Comparison of ENCODE assay signal across 32 mouse cellular contexts in genomic region chr19:12485223-12485622, GRCm38 (mm10). TPM values are rescaled to one million over a fixed set of nuclear protein-coding genes. Genes with fewer than 3 reads are reported as not detected.
A peak's percentile ranks its signal among the peaks of the same experiment; 100 is the strongest.
DNase-seq lines count a peak whose midpoint lies in the region; ATAC-seq and TF ChIP-seq lines count a peak whose summit lies in the region.
"Had no signal": no experiment of that assay in that cellular context is flagged by ENCODE, and none has a peak within 500 bp of the region (broad histone marks: within the 10 kb centered on the region; RNA-seq: fewer than 3 reads in every experiment).

No protein-coding gene starts in this region.

- H3K9ac ChIP-seq in hindbrain, embryonic 14.5 days, result no peak overlapping the region
- H3K9ac ChIP-seq in lung, postnatal 0 days (replicated peaks; ENCODE audit: low read depth), result no peak overlapping the region
- H3K9ac ChIP-seq in hindbrain, postnatal 0 days (replicated peaks; ENCODE audit: low read length), result no peak overlapping the region
- H3K9ac ChIP-seq in forebrain, embryonic 14.5 days (ENCODE audit: low read length), result no peak overlapping the region
- H3K9ac ChIP-seq: forebrain, embryonic 15.5 days; heart, embryonic 15.5 days; limb, embryonic 12.5 days; liver, embryonic 13.5 days; lung, embryonic 15.5 days had no signal

- TF ChIP-seq POLR2A in lung, adult 2 months (IDR thresholded peaks at IDR 0.05; ENCODE audit: borderline replicate concordance, extremely low read depth, low read depth, low read length), result no peak

- ATAC-seq in hindbrain, embryonic 14.5 days (ENCODE audit: low FRiP score), result no peak
- ATAC-seq in lung, postnatal 0 days, result no peak
- ATAC-seq in hindbrain, postnatal 0 days, result no peak
- ATAC-seq in forebrain, embryonic 14.5 days, result no peak
- ATAC-seq: forebrain, embryonic 15.5 days had no signal

- peaks cover 22% of the 10 kb centered on the region for H3K4me1 ChIP-seq in hindbrain, embryonic 14.5 days (replicated peaks; ENCODE audit: control insufficient read depth, insufficient read depth, low read length)
- peaks cover 38% of the 10 kb centered on the region for H3K4me1 ChIP-seq in hindbrain, embryonic 10.5 days (replicated peaks)
- peaks cover 20% of the 10 kb centered on the region for H3K4me1 ChIP-seq in lung, postnatal 0 days (ENCODE audit: insufficient read depth, low read depth, low read length)
- peaks cover 13% of the 10 kb centered on the region for H3K4me1 ChIP-seq in lung, adult 2 months (ENCODE audit: control insufficient read depth, insufficient read depth, low read length)
- H3K4me1 ChIP-seq in hindbrain, postnatal 0 days (ENCODE audit: insufficient read depth, low read length), result peaks cover 5% of the 10 kb centered on the region
- peaks cover 14% of the 10 kb centered on the region for H3K4me1 ChIP-seq in forebrain, embryonic 14.5 days (ENCODE audit: control insufficient read depth, insufficient read depth, low read length)

- no peak for DNase-seq in hindbrain, embryonic 14.5 days (ENCODE audit: low spot score)
- DNase-seq in hindbrain, embryonic 10.5 days (ENCODE audit: low spot score), result no peak
- DNase-seq in lung, postnatal 0 days (ENCODE audit: low spot score), result no peak
- no peak for DNase-seq in lung, adult 2 months
- peak; percentile 45 for DNase-seq in Muller cell, postnatal 12 days (ENCODE audit: inconsistent ontology term)
- DNase-seq in hindbrain, postnatal 0 days (ENCODE audit: low spot score), result no peak
- DNase-seq in forebrain, embryonic 14.5 days (ENCODE audit: low spot score), result no peak
- DNase-seq: adrenal gland, postnatal 25 days; B cell, adult 2 months; cerebellum, adult 9-10 months; gastrocnemius, postnatal 14 days; heart, postnatal 36 days; kidney, adult 8-10 months; kidney, postnatal 14 days; layer of hippocampus, postnatal 36 days; liver, embryonic 13.5 days; thymus, adult 18-20 months; thymus, postnatal 4 days had no signal

- H3K9me3 ChIP-seq in hindbrain, embryonic 14.5 days (ENCODE audit: control insufficient read depth, low read length), result no peaks in the 10 kb centered on the region
- no peaks in the 10 kb centered on the region for H3K9me3 ChIP-seq in hindbrain, embryonic 10.5 days
- H3K9me3 ChIP-seq in lung, postnatal 0 days (ENCODE audit: low read length), result no peaks in the 10 kb centered on the region
- H3K9me3 ChIP-seq in hindbrain, postnatal 0 days (ENCODE audit: low read length), result no peaks in the 10 kb centered on the region
- no peaks in the 10 kb centered on the region for H3K9me3 ChIP-seq in forebrain, embryonic 14.5 days (replicated peaks; ENCODE audit: control insufficient read depth, low read length)
- H3K9me3 ChIP-seq: forebrain, embryonic 15.5 days; heart, embryonic 15.5 days; limb, embryonic 12.5 days; liver, embryonic 13.5 days; lung, embryonic 15.5 days had no signal

- H3K4me3 ChIP-seq in hindbrain, embryonic 14.5 days (replicated peaks; ENCODE audit: low read length), result no peak overlapping the region
- H3K4me3 ChIP-seq in hindbrain, embryonic 10.5 days, result no peak overlapping the region
- H3K4me3 ChIP-seq in lung, postnatal 0 days (ENCODE audit: low read depth, low read length), result no peak overlapping the region
- no peak overlapping the region for H3K4me3 ChIP-seq in lung, adult 2 months (replicated peaks; ENCODE audit: extremely low read depth, low read depth, low read length)
- no peak overlapping the region for H3K4me3 ChIP-seq in hindbrain, postnatal 0 days (ENCODE audit: low read length)
- H3K4me3 ChIP-seq in forebrain, embryonic 14.5 days (ENCODE audit: low read depth, low read length), result no peak overlapping the region
- H3K4me3 ChIP-seq: forebrain, embryonic 15.5 days; heart, embryonic 15.5 days; limb, embryonic 12.5 days; liver, embryonic 13.5 days; lung, embryonic 15.5 days had no signal

- TF ChIP-seq CTCF in lung, postnatal 0 days (IDR thresholded peaks at IDR 0.05), result no peak
- no peak for TF ChIP-seq CTCF in lung, adult 2 months (IDR thresholded peaks at IDR 0.05; ENCODE audit: insufficient read depth, low read length)
- no peak for TF ChIP-seq CTCF in hindbrain, postnatal 0 days (IDR thresholded peaks at IDR 0.05; ENCODE audit: low read depth)

- WGBS in hindbrain, embryonic 14.5 days, result 78% methylated on average over 13 of the region's 13 CpGs
- WGBS in hindbrain, embryonic 10.5 days, result 88% methylated on average over 13 of the region's 13 CpGs
- 70% methylated on average over 12 of the region's 13 CpGs for WGBS in lung, postnatal 0 days
- WGBS in lung, adult 2 months, result 79% methylated on average over 13 of the region's 13 CpGs
- WGBS in hindbrain, postnatal 0 days, result 59% methylated on average over 13 of the region's 13 CpGs
- 94% methylated on average over 13 of the region's 13 CpGs for WGBS in forebrain, embryonic 14.5 days

- H3K4me2 ChIP-seq in hindbrain, embryonic 14.5 days (replicated peaks), result no peak overlapping the region
- H3K4me2 ChIP-seq in lung, postnatal 0 days (replicated peaks; ENCODE audit: low read depth, low read length), result no peak overlapping the region
- H3K4me2 ChIP-seq in hindbrain, postnatal 0 days (ENCODE audit: low read depth, low read length), result no peak overlapping the region
- H3K4me2 ChIP-seq in forebrain, embryonic 14.5 days (ENCODE audit: low read length), result no peak overlapping the region
- H3K4me2 ChIP-seq: forebrain, embryonic 15.5 days; heart, embryonic 15.5 days; limb, embryonic 12.5 days; liver, embryonic 13.5 days; lung, embryonic 15.5 days had no signal

- H3K27ac ChIP-seq in hindbrain, embryonic 14.5 days, result peak overlapping the region; percentile 47; the same call in 1 of the 2 replicates
- no peak overlapping the region for H3K27ac ChIP-seq in hindbrain, embryonic 10.5 days
- H3K27ac ChIP-seq in lung, postnatal 0 days (ENCODE audit: low read length), result peak overlapping the region; percentile 52
- H3K27ac ChIP-seq in hindbrain, postnatal 0 days, result peak overlapping the region; percentile 68; the same call in 1 of the 2 replicates
- H3K27ac ChIP-seq in forebrain, embryonic 14.5 days (ENCODE audit: low read depth, low read length), result no peak overlapping the region
- H3K27ac ChIP-seq: forebrain, embryonic 15.5 days; heart, embryonic 15.5 days; limb, embryonic 12.5 days; liver, embryonic 13.5 days; macrophage had no signal

- TF ChIP-seq EP300 in lung, postnatal 0 days (IDR thresholded peaks at IDR 0.05), result no peak

- H3K36me3 ChIP-seq in hindbrain, embryonic 14.5 days (replicated peaks; ENCODE audit: control insufficient read depth, insufficient read depth), result peaks cover 68% of the 10 kb centered on the region
- H3K36me3 ChIP-seq in hindbrain, embryonic 10.5 days, result peaks cover 86% of the 10 kb centered on the region
- H3K36me3 ChIP-seq in lung, postnatal 0 days (ENCODE audit: insufficient read depth, low read length), result peaks cover 13% of the 10 kb centered on the region; the same call in 1 of the 2 replicates
- H3K36me3 ChIP-seq in hindbrain, postnatal 0 days (ENCODE audit: insufficient read depth, low read length), result peaks cover 44% of the 10 kb centered on the region
- peaks cover 57% of the 10 kb centered on the region for H3K36me3 ChIP-seq in forebrain, embryonic 14.5 days (ENCODE audit: control insufficient read depth, insufficient read depth, low read length)
- H3K36me3 ChIP-seq: heart, embryonic 15.5 days had no signal

- H3K27me3 ChIP-seq in hindbrain, embryonic 14.5 days (ENCODE audit: control insufficient read depth, insufficient read depth, low read length), result no peaks in the 10 kb centered on the region
- no peaks in the 10 kb centered on the region for H3K27me3 ChIP-seq in hindbrain, embryonic 10.5 days (ENCODE audit: insufficient read depth, poor library complexity, severe bottlenecking)
- no peaks in the 10 kb centered on the region for H3K27me3 ChIP-seq in lung, postnatal 0 days (replicated peaks; ENCODE audit: insufficient read depth, low read length)
- no peaks in the 10 kb centered on the region for H3K27me3 ChIP-seq in hindbrain, postnatal 0 days (ENCODE audit: insufficient read depth, low read length)
- H3K27me3 ChIP-seq in forebrain, embryonic 14.5 days (replicated peaks; ENCODE audit: control insufficient read depth, insufficient read depth, low read length), result no peaks in the 10 kb centered on the region
- H3K27me3 ChIP-seq: CH12.LX; forebrain, embryonic 15.5 days; heart, embryonic 15.5 days; limb, embryonic 12.5 days; liver, embryonic 13.5 days; lung, embryonic 15.5 days had no signal

RNA-seq across cellular contexts. Expression of gene Dtx4, which starts 16.0 kb away (rescaled TPM):
- 44.1 and 50.6 TPM in 2 replicates for polyA plus RNA-seq in hindbrain, embryonic 14.5 days (2014; fragmentation: Nextera tagmentation; extraction: Ambion mirVana)
- polyA plus RNA-seq in hindbrain, embryonic 10.5 days (2016; fragmentation: Nextera tagmentation; extraction: Ambion mirVana), result 56.5 and 65.2 TPM in 2 replicates
- polyA plus RNA-seq in lung, postnatal 0 days (2015; fragmentation: Nextera tagmentation; extraction: Ambion mirVana), result 8.4 and 8.7 TPM in 2 replicates
- polyA plus RNA-seq in lung, adult 2 months (2012; rRNA removed), result 10.3 and 13.8 TPM in 2 replicates
- total RNA-seq in hindbrain, postnatal 0 days (2014; rRNA removed), result 54.7 and 55.6 TPM in 2 replicates
- polyA plus RNA-seq in hindbrain, postnatal 0 days (2015; fragmentation: Nextera tagmentation; extraction: Ambion mirVana), result 23.3 and 24.6 TPM in 2 replicates
- polyA plus RNA-seq in forebrain, embryonic 14.5 days (2014; fragmentation: Nextera tagmentation; extraction: Ambion mirVana), result 15.3 and 18.2 TPM in 2 replicates

RNA-seq across cellular contexts. Expression of gene Mpeg1, which starts 24.6 kb away (rescaled TPM):
- polyA plus RNA-seq in hindbrain, embryonic 14.5 days (2014; fragmentation: Nextera tagmentation; extraction: Ambion mirVana), result 0.91 and 1.3 TPM in 2 replicates
- polyA plus RNA-seq in hindbrain, embryonic 10.5 days (2016; fragmentation: Nextera tagmentation; extraction: Ambion mirVana), result 0.24 and 0.35 TPM in 2 replicates
- polyA plus RNA-seq in lung, postnatal 0 days (2015; fragmentation: Nextera tagmentation; extraction: Ambion mirVana), result 5.5 and 6.3 TPM in 2 replicates
- 22.2 and 35.3 TPM in 2 replicates for polyA plus RNA-seq in lung, adult 2 months (2012; rRNA removed)
- total RNA-seq in hindbrain, postnatal 0 days (2014; rRNA removed), result 2.5 and 3.1 TPM in 2 replicates
- polyA plus RNA-seq in hindbrain, postnatal 0 days (2015; fragmentation: Nextera tagmentation; extraction: Ambion mirVana), result 1.0 and 1.2 TPM in 2 replicates
- 0.55 and 0.75 TPM in 2 replicates for polyA plus RNA-seq in forebrain, embryonic 14.5 days (2014; fragmentation: Nextera tagmentation; extraction: Ambion mirVana)

RNA-seq across cellular contexts. Expression of gene Pfpl, which starts 57.5 kb away (rescaled TPM):
- not detected in 2 replicates for polyA plus RNA-seq in hindbrain, embryonic 14.5 days (2014; fragmentation: Nextera tagmentation; extraction: Ambion mirVana)
- not detected in 2 replicates for polyA plus RNA-seq in hindbrain, embryonic 10.5 days (2016; fragmentation: Nextera tagmentation; extraction: Ambion mirVana)
- not detected in 2 replicates for polyA plus RNA-seq in lung, postnatal 0 days (2015; fragmentation: Nextera tagmentation; extraction: Ambion mirVana)
- not detected in 2 replicates for polyA plus RNA-seq in lung, adult 2 months (2012; rRNA removed)
- not detected in 2 replicates for total RNA-seq in hindbrain, postnatal 0 days (2014; rRNA removed)
- polyA plus RNA-seq in hindbrain, postnatal 0 days (2015; fragmentation: Nextera tagmentation; extraction: Ambion mirVana), result not detected in 2 replicates
- polyA plus RNA-seq in forebrain, embryonic 14.5 days (2014; fragmentation: Nextera tagmentation; extraction: Ambion mirVana), result not detected in 2 replicates
- total RNA-seq: adrenal gland, postnatal 25 days; CH12.LX; gastrocnemius, postnatal 14 days; heart, adult 8-10 months; heart, postnatal 36 days; layer of hippocampus, adult 18-20 months; layer of hippocampus, postnatal 36 days; left cerebral cortex, postnatal 14 days; midbrain, postnatal 0 days had no signal
- polyA plus RNA-seq: brain, embryonic 14.5 days; forebrain, embryonic 15.5 days; heart, embryonic 15.5 days; intestine, embryonic 14.5 days; limb, embryonic 12.5 days; liver, embryonic 13.5 days; lung, embryonic 15.5 days; macrophage; midbrain, postnatal 0 days; spleen, adult 2 months; stomach, embryonic 14.5 days had no signal

Comparison
In these comparisons a context has a peak if more than half of its experiments do, and no peak if none do; other contexts are left out.
1. H3K27ac ChIP-seq: peak in hindbrain, embryonic 14.5 days (single experiment), lung, postnatal 0 days (single experiment) and hindbrain, postnatal 0 days (single experiment); none in hindbrain, embryonic 10.5 days (single experiment) and forebrain, embryonic 14.5 days (single experiment).